Mouse (Mus musculus) liver, embryonic 14.5 days (tissue): ENCODE measurements around the gene Map2k3. TPM values are rescaled to one million over a fixed set of nuclear protein-coding genes. Genes with fewer than 3 reads are reported as not detected.

Source experiments
- ATAC-seq: fragments of 200-750 bp; cut with Nextera tagmentation; 2 replicates; pipeline ENCODE4 v1.8.0; 2017; ENCODE audit warnings: moderate number of reproducible peaks, mild to moderate bottlenecking, moderate library complexity; ENCODE audit not compliant: insufficient read depth
- DNase-seq, 3 experiments: peaks; one replicate each; pipeline ENCODE4 v3.0.0-alpha.2; 2012 to 2013; ENCODE audit warnings: low read depth in 3 of 3, low spot score in 3 of 3
- H3K27ac ChIP-seq: fragments of 300-500 bp; sonication (generic); 2 replicates; pipeline ENCODE4 v1.5.1; 2014; ENCODE audit warnings: moderate library complexity, mild to moderate bottlenecking, control low read depth, inconsistent platforms
- H3K27me3 ChIP-seq: fragments of 300-500 bp; sonication (generic); 2 replicates; pipeline ENCODE4 v1.6.1; 2014; ENCODE audit warnings: mild to moderate bottlenecking, low read length, moderate library complexity; ENCODE audit not compliant: control insufficient read depth, insufficient read depth
- H3K36me3 ChIP-seq: fragments of 300-500 bp; sonication (generic); replicated peaks from 2 replicates; pipeline ENCODE4 v1.6.1; 2014; ENCODE audit warnings: low read depth; ENCODE audit not compliant: control insufficient read depth, insufficient read depth
- H3K4me1 ChIP-seq, 2 experiments: fragments of 200-500 bp in 1 of 2; fragments of 300-500 bp in 1 of 2; sonication (generic) in 1 of 2; replicated peaks; 2 replicates each; pipeline ENCODE4 v1.6.1; 2012 to 2014; ENCODE audit warnings: antibody characterized with exemption in 1 of 2, inconsistent platforms in 1 of 2, low read length in 1 of 2; ENCODE audit not compliant: control insufficient read depth in 2 of 2, insufficient read depth in 2 of 2
- H3K4me2 ChIP-seq: fragments of 300-500 bp; sonication (generic); 2 replicates; pipeline ENCODE4 v1.6.1; 2014; ENCODE audit warnings: low read depth, mild to moderate bottlenecking, control low read depth, moderate library complexity
- H3K4me3 ChIP-seq, 2 experiments: fragments of 200-500 bp in 1 of 2; fragments of 300-500 bp in 1 of 2; sonication (generic) in 1 of 2; 2 replicates each; pipeline ENCODE4 v1.5.1; 2012 to 2014; ENCODE audit warnings: low read depth in 2 of 2, low read length in 2 of 2, mild to moderate bottlenecking in 2 of 2, control low read depth in 1 of 2, inconsistent platforms in 1 of 2, moderate library complexity in 1 of 2; ENCODE audit not compliant: insufficient read depth in 1 of 2
- H3K9ac ChIP-seq: fragments of 300-500 bp; sonication (generic); replicated peaks from 2 replicates; pipeline ENCODE4 v1.6.1; 2014; ENCODE audit warnings: mild to moderate bottlenecking, control low read depth, moderate library complexity
- H3K9me3 ChIP-seq: fragments of 300-500 bp; sonication (generic); 2 replicates; pipeline ENCODE4 v1.6.1; 2016; ENCODE audit warnings: low read length, mixed read lengths; ENCODE audit not compliant: control insufficient read depth
- CTCF ChIP-seq: IDR thresholded peaks from 2 replicates; pipeline ENCODE4 v1.5.1; 2016; ENCODE audit warnings: antibody characterized with exemption, low read depth, control low read depth
- EP300 ChIP-seq: IDR thresholded peaks from 2 replicates; pipeline ENCODE4 v1.6.1; 2016; ENCODE audit warnings: antibody characterized with exemption, low read depth
- WGBS: fragments of 180-500 bp; shearing (Covaris S2); extraction: QIAGEN DNeasy Blood & Tissue Kit; methylation state at CpG from one replicate; pipeline ENCODE4 v1.1.7; 2014; ENCODE audit not compliant: insufficient replicate concordance; 5-methylcytosine and 5-hydroxymethylcytosine counted together
- polyA plus RNA-seq, 2 experiments: library from polyadenylated mRNA; depleted of rRNA in 1 of 2; stranded (reverse) in 1 of 2; unstranded in 1 of 2; fragments of >200 nt; fragmentation: Nextera tagmentation in 1 of 2; extraction: Ambion mirVana in 1 of 2; gene quantifications; 2 replicates each; pipeline versions ENCODE4 v1.2.1 to v1.2.3; 2012 to 2014

Map2k3 gene
- polyA plus RNA-seq, 2 experiments = 44.7 to 100 TPM

DNA sequence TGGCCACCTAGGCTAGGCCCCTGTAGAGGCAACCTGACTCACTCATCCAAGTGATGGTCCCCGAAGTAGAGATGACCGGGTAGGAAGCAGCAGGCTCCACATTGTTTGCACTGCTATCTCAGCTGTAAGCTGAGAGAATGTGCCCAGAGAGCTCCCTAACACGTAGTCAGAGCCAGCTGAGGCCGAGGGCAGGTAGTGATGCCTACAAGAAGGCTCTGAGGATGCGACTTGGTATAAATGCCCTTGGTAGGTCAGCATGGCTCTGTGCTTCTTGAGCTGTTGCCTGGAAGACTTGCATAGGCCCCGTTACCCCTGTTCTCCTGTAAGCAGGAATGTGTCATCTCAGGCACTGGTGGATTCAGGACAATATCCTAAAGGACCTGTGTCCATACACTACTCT, 21.2 kb downstream of the Map2k3 start:
- no peaks in the 10 kb centered on the region for H3K9me3 ChIP-seq
- 0 out of 4 replicates have a peak, but pooled peaks cover 0 to 1% of the 10 kb centered on the region in 2 experiments for H3K4me1 ChIP-seq
- DNase-seq (no peak), ATAC-seq (no peak)
- peaks cover 51% of the 10 kb centered on the region for H3K36me3 ChIP-seq
- H3K27me3 ChIP-seq = no peaks in the 10 kb centered on the region
- 88% methylated on average over 6 of the region's 6 CpGs for WGBS
- no peak overlapping the region for H3K27ac ChIP-seq
- H3K4me3 ChIP-seq = no peak overlapping the region
- no peak overlapping the region for H3K4me2 ChIP-seq
- H3K9ac ChIP-seq = no peak overlapping the region
- TF ChIP-seq EP300 (no peak), CTCF (no peak)

DNA sequence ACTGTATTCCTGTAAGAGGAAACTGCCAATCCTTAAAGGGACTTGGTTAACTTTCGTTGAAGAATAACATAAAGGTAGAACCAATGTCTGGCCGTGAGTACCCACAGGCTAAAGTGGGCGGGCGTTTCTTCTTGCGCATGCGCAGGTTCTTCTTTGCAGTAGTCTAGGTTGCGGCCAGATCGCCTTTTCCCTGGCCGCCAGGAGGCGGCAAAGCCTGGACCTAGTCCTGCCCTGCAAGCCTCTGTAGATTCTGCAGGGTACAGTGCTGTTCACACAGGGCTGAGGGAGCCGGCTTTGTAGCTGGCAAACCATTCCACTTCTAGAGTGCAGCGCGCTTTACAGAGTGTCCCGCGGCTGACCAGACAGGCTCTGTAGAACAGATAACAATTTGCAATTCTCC, 22.0 kb downstream of the Map2k3 start:
- Histone ChIP-seq H3K27me3 (no peaks in the 10 kb centered on the region), H3K27ac (no peak overlapping the region), H3K4me2 (no peak overlapping the region), H3K4me3 (no peak overlapping the region), H3K4me1 (0 out of 4 replicates have a peak, but pooled peaks cover 0 to 1% of the 10 kb centered on the region in 2 experiments), H3K9ac (no peak overlapping the region), H3K36me3 (peaks cover 43% of the 10 kb centered on the region), H3K9me3 (no peaks in the 10 kb centered on the region)
- peak; percentile 90 for TF ChIP-seq CTCF
- TF ChIP-seq EP300 = no peak
- peak; percentile 66 to 72 (median 70) for DNase-seq
- peak; percentile 74 for ATAC-seq
- 18% methylated on average over 15 of the region's 15 CpGs for WGBS

DNA sequence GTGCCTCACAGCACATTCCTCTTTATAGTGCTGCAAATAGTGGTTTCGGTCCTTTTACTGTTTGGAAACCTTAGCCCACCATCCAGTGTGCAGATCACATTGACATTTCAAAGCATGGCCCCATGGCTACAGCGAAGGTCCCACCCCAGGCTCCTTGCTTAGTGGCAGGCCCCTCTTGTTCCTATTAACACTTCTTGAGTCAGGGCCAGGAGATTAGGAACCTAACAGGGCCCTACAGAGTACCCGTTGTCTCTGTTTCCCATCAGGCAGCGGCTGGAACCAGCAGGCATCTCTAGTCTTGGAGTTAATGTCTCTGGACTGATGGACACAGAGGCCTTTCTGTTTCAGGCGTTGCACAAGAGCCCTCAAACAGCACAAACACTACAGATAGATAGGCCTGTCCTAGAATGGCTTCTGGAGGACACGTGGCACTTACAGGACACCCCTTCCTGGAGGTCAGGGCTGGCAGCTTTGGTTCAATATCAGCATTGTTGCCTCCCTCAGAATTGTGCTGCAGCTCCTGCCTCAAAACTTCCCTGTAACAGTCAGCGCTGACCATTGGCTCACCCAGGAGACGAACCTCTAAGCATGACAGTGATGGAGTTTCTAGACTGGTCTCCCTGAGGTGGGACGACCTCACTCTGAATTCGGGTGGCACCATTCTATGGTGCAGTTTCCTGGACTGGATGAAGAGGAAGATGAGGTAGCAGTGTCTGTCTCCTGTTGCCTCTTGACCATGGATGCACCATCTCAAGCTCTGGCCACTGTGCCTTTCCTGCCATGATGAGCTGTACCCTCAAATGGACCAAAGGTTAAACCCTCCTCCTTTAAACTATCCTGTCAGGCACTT, 22.6 kb downstream of the Map2k3 start:
- H3K36me3 ChIP-seq = peaks cover 36% of the 10 kb centered on the region
- no peak overlapping the region for H3K27ac ChIP-seq
- TF ChIP-seq CTCF = no peak
- no peak for TF ChIP-seq EP300
- H3K27me3 ChIP-seq = no peaks in the 10 kb centered on the region
- H3K4me1 ChIP-seq = 0 out of 4 replicates have a peak, but pooled peaks cover 0 to 1% of the 10 kb centered on the region in 2 experiments
- H3K4me2 ChIP-seq = no peak overlapping the region
- H3K4me3 ChIP-seq = no peak overlapping the region
- no peak overlapping the region for H3K9ac ChIP-seq
- no peak for DNase-seq
- no peak for ATAC-seq
- H3K9me3 ChIP-seq = no peaks in the 10 kb centered on the region
- WGBS = 78% methylated on average over 10 of the region's 10 CpGs

DNA sequence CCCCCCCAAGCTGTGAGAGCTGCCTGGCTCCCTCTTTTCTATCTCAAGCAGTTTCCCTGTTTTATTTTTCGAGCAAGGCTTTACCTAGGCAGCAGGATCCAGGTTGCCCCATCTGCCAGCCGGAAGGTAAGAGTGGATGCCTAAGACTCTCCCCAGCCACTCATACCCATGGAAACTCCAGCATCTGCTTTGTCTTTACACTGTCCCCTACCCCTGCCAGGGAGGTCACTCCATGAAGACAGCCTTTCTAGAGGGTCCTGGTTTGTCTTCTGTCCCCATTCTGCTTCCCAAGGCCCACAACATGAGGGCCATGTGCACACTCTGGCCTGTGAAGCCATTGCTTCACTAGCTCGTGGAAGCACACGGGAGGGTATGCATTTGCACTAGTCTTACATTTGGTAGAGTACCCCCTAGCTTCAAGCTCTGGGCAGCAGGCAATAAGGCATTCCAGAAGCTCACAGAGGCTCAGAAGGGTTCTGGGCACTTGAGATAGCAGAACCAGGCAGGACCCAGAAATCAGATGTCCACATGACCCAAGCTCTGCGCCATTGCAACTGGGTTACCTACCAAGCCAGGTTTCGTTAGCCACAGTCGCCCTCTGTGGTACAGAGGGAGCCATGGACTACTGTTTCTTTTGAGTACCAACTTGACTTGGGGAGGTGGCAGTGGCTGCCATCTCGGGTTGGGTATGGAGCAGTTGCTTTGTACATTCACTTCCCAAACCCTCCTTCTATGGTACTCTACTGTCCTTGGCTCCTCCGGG, 24.0 kb downstream of the Map2k3 start:
- no peaks in the 10 kb centered on the region for H3K9me3 ChIP-seq
- H3K27me3 ChIP-seq = no peaks in the 10 kb centered on the region
- WGBS = 74% methylated on average over 9 of the region's 9 CpGs
- no peak overlapping the region for H3K9ac ChIP-seq
- ATAC-seq = no peak
- TF ChIP-seq EP300 = no peak
- TF ChIP-seq CTCF = no peak
- H3K4me3 ChIP-seq = no peak overlapping the region
- no peak overlapping the region for H3K4me2 ChIP-seq
- DNase-seq = no peak
- 0 out of 4 replicates have a peak, but pooled peaks cover 0 to 1% of the 10 kb centered on the region in 2 experiments for H3K4me1 ChIP-seq
- H3K36me3 ChIP-seq = peaks cover 24% of the 10 kb centered on the region
- no peak overlapping the region for H3K27ac ChIP-seq

DNA sequence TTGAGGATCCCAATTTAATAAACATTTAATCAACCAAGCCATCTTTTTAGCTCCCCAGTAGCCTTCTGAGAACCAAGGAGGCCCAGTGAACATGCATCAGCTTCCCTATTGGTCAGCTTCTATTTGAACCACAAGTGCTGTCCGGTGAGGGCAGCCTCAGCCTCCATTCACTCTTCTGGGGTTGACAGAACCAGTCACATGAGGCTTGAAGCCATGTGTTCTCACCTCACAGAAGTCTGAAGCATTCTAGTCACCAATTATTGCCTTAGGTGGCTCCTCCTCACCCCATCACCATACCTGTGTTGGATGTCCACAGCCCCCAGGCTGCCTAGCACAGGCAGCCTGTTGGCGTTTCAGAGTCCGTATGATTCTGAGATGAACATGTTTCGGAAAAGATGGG, 27.1 kb downstream of the Map2k3 start:
- Histone ChIP-seq H3K9ac (no peak overlapping the region), H3K4me1 (no peaks in the 10 kb centered on the region), H3K4me2 (no peak overlapping the region), H3K27me3 (no peaks in the 10 kb centered on the region), H3K9me3 (no peaks in the 10 kb centered on the region), H3K4me3 (no peak overlapping the region), H3K36me3 (no peaks in the 10 kb centered on the region), H3K27ac (no peak overlapping the region)
- ATAC-seq (no peak), DNase-seq (no peak)
- WGBS = 73% methylated on average over 4 of the region's 4 CpGs
- TF ChIP-seq EP300 = no peak
- TF ChIP-seq CTCF = no peak
